Mouse (Mus musculus) C2C12 (cell line): ENCODE results near the gene Gsc2. TPM values are rescaled to one million over a fixed set of nuclear protein-coding genes. Genes with fewer than 3 reads are reported as not detected.
A peak's percentile ranks its signal among the peaks of the same experiment; 100 is the strongest.

Source experiments
- H3K27me3 ChIP-seq: one replicate; pipeline ENCODE4 v1.6.1; 2011; ENCODE audit not compliant: control insufficient read depth, insufficient read depth, insufficient read length
- H3K36me3 ChIP-seq: one replicate; pipeline ENCODE4 v1.6.1; 2011; ENCODE audit not compliant: control insufficient read depth, insufficient read depth
- H3K4me3 ChIP-seq: one replicate; pipeline ENCODE4 v1.5.1; 2011; ENCODE audit warnings: mild to moderate bottlenecking, control low read depth; ENCODE audit not compliant: poor library complexity, insufficient read depth, severe bottlenecking
- H3K79me2 ChIP-seq: one replicate; pipeline ENCODE4 v1.6.1; 2011; ENCODE audit not compliant: control insufficient read depth, insufficient read depth
- H3K79me3 ChIP-seq: one replicate; pipeline ENCODE4 v1.6.1; 2011; ENCODE audit warnings: low read depth, control low read depth
- H3ac ChIP-seq: one replicate; pipeline ENCODE3; 2011; ENCODE audit warnings: low read depth; ENCODE audit not compliant: control insufficient read depth, insufficient read length
- CEBPB ChIP-seq: IDR thresholded peaks from one replicate; pipeline ENCODE4 v1.6.1; 2011; ENCODE audit warnings: low read depth, mild to moderate bottlenecking, control low read depth, moderate library complexity
- CTCF ChIP-seq: IDR thresholded peaks from one replicate; pipeline ENCODE4 v1.5.1; 2011; ENCODE audit not compliant: control insufficient read depth, insufficient read depth, insufficient read length
- FOSL1 ChIP-seq: IDR thresholded peaks from one replicate; pipeline ENCODE4 v1.8.0; 2011; ENCODE audit warnings: mild to moderate bottlenecking, low read length; ENCODE audit not compliant: poor library complexity, insufficient read depth, severe bottlenecking
- MAX ChIP-seq: IDR thresholded peaks from one replicate; pipeline ENCODE4 v1.6.1; 2011; ENCODE audit warnings: mild to moderate bottlenecking, control low read depth
- MYOD1 ChIP-seq: IDR thresholded peaks from one replicate; pipeline ENCODE4 v1.6.1; 2011; ENCODE audit warnings: low read depth; ENCODE audit not compliant: control insufficient read depth, insufficient read length
- MYOG ChIP-seq: IDR thresholded peaks from one replicate; pipeline ENCODE4 v1.6.1; 2011; ENCODE audit not compliant: control insufficient read depth, insufficient read length; ENCODE audit errors: extremely low read depth
- USF1 ChIP-seq: IDR thresholded peaks from one replicate; pipeline ENCODE4 v1.6.1; 2011; ENCODE audit warnings: low read depth, mild to moderate bottlenecking, control low read depth, moderate library complexity
- polyA plus RNA-seq: library from polyadenylated mRNA; unstranded; fragments of >200 nt; fragmentation: generic; extraction: Trizol; gene quantifications from one replicate; pipeline ENCODE4 v1.2.1, GENCODE M21; 2012; ENCODE audit warnings: missing spikeins

Gene Gsc2
- polyA plus RNA-seq, 1 experiment, result not detected

- TF ChIP-seq MYOG, result no peak
- peak; percentile 18 for TF ChIP-seq CEBPB
- H3K4me3 ChIP-seq, result peak overlapping the region; percentile 66
- no peaks in the 10 kb centered on the region for H3K79me2 ChIP-seq
- no peaks in the 10 kb centered on the region for H3K79me3 ChIP-seq
- peaks cover 8% of the 10 kb centered on the region for H3K36me3 ChIP-seq
- no peak overlapping the region for H3ac ChIP-seq
- H3K27me3 ChIP-seq, result peaks cover 20% of the 10 kb centered on the region
Observed at GRCm38 (mm10) chr16:17928627-17929104, 13.8 kb upstream of the Gsc2 start.

DNA sequence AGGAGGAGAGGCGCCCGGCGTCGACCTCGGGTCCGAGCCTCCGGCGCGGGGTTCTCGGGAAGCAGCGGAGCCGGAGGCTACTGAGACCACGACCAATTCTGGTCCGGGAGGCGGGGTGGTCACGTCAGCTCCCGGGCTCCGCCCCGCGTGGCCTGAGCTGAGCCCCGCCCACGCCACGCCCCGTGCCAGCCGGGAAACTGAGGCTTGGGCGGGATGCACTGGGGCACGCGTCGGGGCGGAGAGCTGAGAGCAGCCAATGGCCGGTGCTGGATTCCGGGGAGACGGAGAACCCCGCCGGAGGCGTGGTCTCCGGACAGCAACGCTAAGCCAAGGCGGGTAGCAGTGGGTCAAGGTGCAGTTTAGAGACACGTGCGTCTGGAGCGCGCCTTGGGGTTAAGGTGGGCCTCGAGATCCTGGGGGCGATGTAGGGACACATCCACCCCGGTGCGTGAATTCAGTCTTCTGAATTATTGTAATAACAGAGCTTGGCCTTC lies 13.3 kb upstream of the Gsc2 start, which contains the start of gene Slc25a1:
TSS of gene Slc25a1 (minus strand) at position 133 of the 494 bp plus-strand sequence.
- peak within 1 kb of the TSS; percentile 59 for H3ac ChIP-seq
- H3K36me3 ChIP-seq, result peaks cover 8% of the 10 kb centered on the region
- no peaks in the 10 kb centered on the region for H3K79me3 ChIP-seq
- TF ChIP-seq CTCF (no peak), MAX (peak; percentile 86), CEBPB (no peak), FOSL1 (no peak)
- H3K27me3 ChIP-seq, result peaks cover 14% of the 10 kb centered on the region
- no peaks in the 10 kb centered on the region for H3K79me2 ChIP-seq
- H3K4me3 ChIP-seq, result peak within 1 kb of the TSS; percentile 66

DNA sequence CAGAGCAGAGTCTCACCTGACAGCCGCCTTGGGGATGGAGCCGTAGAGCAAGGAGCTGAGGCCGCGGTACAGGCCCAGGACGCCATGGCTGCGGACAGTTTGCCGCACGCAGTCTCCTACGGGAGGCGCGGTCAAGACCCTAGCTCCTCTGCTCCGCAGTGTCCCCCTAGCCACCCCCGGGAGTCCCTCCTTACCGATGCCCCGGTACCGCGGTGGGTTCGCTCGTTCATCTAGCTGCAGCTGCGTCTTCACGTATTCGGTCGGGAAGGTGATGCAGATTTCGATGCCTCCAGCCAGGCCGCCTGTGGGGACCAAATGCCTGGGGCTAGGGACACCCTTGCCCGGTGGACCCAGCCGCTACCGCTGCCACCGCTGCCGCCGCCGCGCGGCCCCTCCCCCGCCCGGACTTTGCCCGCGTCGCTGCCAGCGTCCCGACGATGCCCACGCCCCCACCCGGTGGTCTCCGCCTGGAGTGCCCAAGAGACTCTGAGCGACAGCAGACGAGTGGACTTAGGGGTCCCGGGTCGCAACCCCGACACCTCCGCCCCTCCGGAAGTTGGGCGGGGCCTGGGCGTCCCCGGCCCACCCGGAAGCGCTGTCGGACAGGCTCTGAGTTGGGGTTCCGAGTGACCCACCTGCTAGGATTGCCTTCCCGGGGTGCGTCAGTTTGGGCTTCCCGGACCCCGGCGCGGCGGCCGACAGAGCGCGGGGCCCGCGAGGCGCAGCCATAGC lies 12.7 kb upstream of the Gsc2 start:
- H3K4me3 ChIP-seq, result peak overlapping the region; percentile 66
- TF ChIP-seq MYOD1, result no peak
- TF ChIP-seq FOSL1, result no peak
- TF ChIP-seq USF1, result no peak
- no peak for TF ChIP-seq CEBPB
- TF ChIP-seq MAX, result no peak
- no peak for TF ChIP-seq MYOG
- no peak for TF ChIP-seq CTCF
- H3K36me3 ChIP-seq, result peaks cover 8% of the 10 kb centered on the region
- H3ac ChIP-seq, result peak overlapping the region; percentile 59
- peaks cover 12% of the 10 kb centered on the region for H3K27me3 ChIP-seq
- H3K79me3 ChIP-seq, result peaks cover 2% of the 10 kb centered on the region
- H3K79me2 ChIP-seq, result peaks cover 2% of the 10 kb centered on the region

GRCm38 (mm10) chr16:17922163-17922538 lies 7.3 kb upstream of the Gsc2 start:
- peaks cover 8% of the 10 kb centered on the region for H3K36me3 ChIP-seq
- H3K79me3 ChIP-seq, result peaks cover 6% of the 10 kb centered on the region
- H3K4me3 ChIP-seq, result peak overlapping the region; percentile 77
- H3K79me2 ChIP-seq, result peaks cover 8% of the 10 kb centered on the region
- peak overlapping the region; percentile 70 for H3ac ChIP-seq
- TF ChIP-seq USF1 (no peak), MYOG (no peak), CEBPB (no peak)
- no peaks in the 10 kb centered on the region for H3K27me3 ChIP-seq

DNA sequence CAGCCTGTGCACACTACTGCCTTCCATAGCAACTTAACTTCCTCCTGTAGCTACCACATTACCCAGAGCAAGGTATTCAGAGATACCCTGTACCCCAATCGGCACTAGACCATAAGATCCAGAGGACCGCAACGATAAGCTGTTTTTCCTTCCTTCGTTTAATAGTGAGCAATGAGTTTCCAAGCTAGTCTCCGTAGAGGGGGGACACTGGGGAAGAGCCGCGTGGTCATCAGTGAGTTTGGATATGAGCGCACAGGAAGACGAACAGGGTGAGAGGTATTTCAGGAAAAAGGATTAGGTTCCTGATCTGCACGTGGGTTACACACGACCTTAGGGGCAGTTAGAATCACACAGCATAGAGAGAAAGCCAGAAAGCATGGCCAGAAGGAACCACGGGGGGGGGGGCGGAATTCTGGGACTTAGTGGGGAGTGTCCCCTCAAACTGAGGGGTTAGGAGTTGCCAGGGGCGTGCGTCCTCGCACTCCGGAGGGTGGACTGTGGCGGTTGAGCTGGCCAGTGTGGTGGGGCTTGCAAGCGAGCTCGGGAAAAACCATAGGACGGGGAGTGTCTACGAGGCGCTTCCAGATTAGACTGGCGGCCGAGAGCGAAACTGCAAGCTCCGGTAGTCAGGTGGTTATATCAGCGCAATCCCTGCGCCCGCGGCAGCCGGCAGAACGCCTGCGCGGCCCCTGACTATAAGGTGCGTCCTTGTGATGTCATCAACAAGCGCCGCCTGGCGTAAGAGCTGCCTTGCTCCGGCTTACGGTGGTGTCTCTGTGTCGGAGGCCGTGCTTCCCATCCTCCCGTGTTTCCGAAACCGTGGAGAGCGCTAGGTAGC lies 6.7 kb upstream of the Gsc2 start:
- Histone ChIP-seq H3K36me3 (peaks cover 8% of the 10 kb centered on the region), H3K79me3 (peaks cover 6% of the 10 kb centered on the region), H3K27me3 (peaks cover 4% of the 10 kb centered on the region), H3ac (peak overlapping the region; percentile 70), H3K4me3 (peak overlapping the region; percentile 77), H3K79me2 (peaks cover 8% of the 10 kb centered on the region)
- TF ChIP-seq USF1, result peak; percentile 1
- no peak for TF ChIP-seq MYOG
- TF ChIP-seq CTCF, result peak; percentile 26

GRCm38 (mm10) chr16:17920586-17920985 lies 5.7 kb upstream of the Gsc2 start:
- Histone ChIP-seq H3ac (no peak overlapping the region), H3K27me3 (peaks cover 14% of the 10 kb centered on the region), H3K79me2 (peaks cover 8% of the 10 kb centered on the region), H3K4me3 (no peak overlapping the region), H3K36me3 (peaks cover 1% of the 10 kb centered on the region), H3K79me3 (peaks cover 6% of the 10 kb centered on the region)
- no peak for TF ChIP-seq MAX
- no peak for TF ChIP-seq CEBPB
- TF ChIP-seq USF1, result no peak
